In the genomic region with DNA sequence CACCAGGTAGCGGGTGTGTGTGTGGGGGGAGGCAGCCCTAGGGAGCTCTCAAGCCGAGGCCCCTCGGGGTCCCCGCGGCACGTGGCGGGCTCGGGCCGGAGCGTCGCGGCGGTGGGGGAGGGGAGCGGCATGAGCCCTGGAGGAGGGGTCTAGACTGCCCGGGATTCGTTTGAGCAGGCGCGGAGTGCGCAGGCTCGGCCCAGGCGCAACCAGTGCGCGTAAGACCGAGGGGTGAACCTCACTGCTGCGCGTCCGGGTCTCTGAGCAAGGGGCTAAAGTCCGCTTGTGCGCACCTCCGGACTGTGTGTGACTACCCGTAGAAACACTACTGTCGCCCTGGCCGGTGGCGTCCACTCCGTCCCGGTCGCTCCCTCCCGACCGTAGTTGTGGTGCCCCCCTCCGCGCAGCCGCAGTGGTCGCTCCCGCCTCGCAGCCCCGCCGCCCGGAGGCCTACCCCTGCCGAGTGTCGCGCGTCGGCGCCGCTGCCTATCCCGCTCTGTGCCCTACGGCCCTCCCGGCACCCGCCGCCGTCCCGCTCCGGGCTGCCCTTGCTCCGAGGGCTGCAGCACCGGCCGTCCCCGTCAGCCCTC, we compare ENCODE assay signal across 8 mouse cellular contexts. TPM values are rescaled to one million over a fixed set of nuclear protein-coding genes. Genes with fewer than 3 reads are reported as not detected.
A peak's percentile ranks its signal among the peaks of the same experiment; 100 is the strongest.
DNase-seq lines count a peak whose midpoint lies in the region; ATAC-seq and TF ChIP-seq lines count a peak whose summit lies in the region.

A gene (plus strand): TSS at position 459 of the 590 bp plus-strand sequence.

- WGBS in hindbrain, embryonic 14.5 days = under 1% methylated on average over 65 of the region's 67 CpGs

- H3K36me3 ChIP-seq in hindbrain, embryonic 14.5 days (replicated peaks; ENCODE audit: control insufficient read depth, insufficient read depth) = no peaks in the 10 kb centered on the region

- peak; percentile 97 for ATAC-seq in Patski
- ATAC-seq in hindbrain, embryonic 14.5 days (ENCODE audit: low FRiP score) = peak; percentile 97

- no peaks in the 10 kb centered on the region for H3K27me3 ChIP-seq in Patski
- no peaks in the 10 kb centered on the region for H3K27me3 ChIP-seq in hindbrain, embryonic 14.5 days (ENCODE audit: control insufficient read depth, insufficient read depth, low read length)

- H3K4me2 ChIP-seq in hindbrain, embryonic 14.5 days (replicated peaks) = peak within 1 kb of the TSS; percentile 77

- TF ChIP-seq CTCF in Patski (IDR thresholded peaks at IDR 0.05) = no peak

- no peaks in the 10 kb centered on the region for H3K9me3 ChIP-seq in hindbrain, embryonic 14.5 days (ENCODE audit: control insufficient read depth, low read length)

- DNase-seq in Patski (ENCODE audit: low read depth, low spot score) = peak; percentile 47
- DNase-seq in cerebellum, postnatal 14 days = peak; percentile 92 to 94
- peak; percentile 80 to 81 for DNase-seq in frontal cortex, postnatal 25 days (ENCODE audit: low spot score in 2 of 2)
- peak; percentile 89 for DNase-seq in hindbrain, embryonic 14.5 days (ENCODE audit: low spot score)
- peak; percentile 86 to 88 for DNase-seq in layer of hippocampus, postnatal 36 days
- peak; percentile 88 for DNase-seq in lung, postnatal 36 days
- peak; percentile 94 for DNase-seq in retina, postnatal 1 day
- DNase-seq in urinary bladder, adult 18-20 months (ENCODE audit: low spot score in 2 of 2) = peak; percentile 79 to 82

- H3K27ac ChIP-seq in hindbrain, embryonic 14.5 days = peak within 1 kb of the TSS; percentile 99

- H3K4me3 ChIP-seq in hindbrain, embryonic 14.5 days (replicated peaks; ENCODE audit: low read length) = peak within 1 kb of the TSS; percentile 99

- POLR2A ChIA-PET in Patski (lab: Charles Lee) = interaction anchor here (0.5 kb wide), 1 partner anchor 62 kb away, joined by 3 read pairs; no protein-coding TSS in a partner anchor

- H3K4me1 ChIP-seq in hindbrain, embryonic 14.5 days (replicated peaks; ENCODE audit: control insufficient read depth, insufficient read depth, low read length) = peaks cover 27% of the 10 kb centered on the region

- CTCF ChIA-PET in Patski (lab: Charles Lee) = no interaction called here

- peak within 1 kb of the TSS; percentile 100 for H3K9ac ChIP-seq in hindbrain, embryonic 14.5 days

- in situ Hi-C loops in Patski (cut with MboI; ENCODE audit: low pct_unique_long_range_greater_than_20kb) = no loop called here

RNA-seq across cellular contexts. Expression of the gene that starts here (rescaled TPM):
- 149 TPM for polyA plus RNA-seq in Patski (2021)
- polyA plus RNA-seq in hindbrain, embryonic 14.5 days (2014; fragmentation: Nextera tagmentation; extraction: Ambion mirVana) = 397 and 402 TPM in 2 replicates
- 100 to 1,000 TPM in 1 of 2 experiments, 10 to 100 TPM in 1; 92.8 to 101 TPM for total RNA-seq in layer of hippocampus, postnatal 36 days (2021)

Comparison
In these comparisons a context has a peak if more than half of its experiments do, and no peak if none do; other contexts are left out.
1. Peak in every context shown above with its lines: DNase-seq, ATAC-seq, H3K4me3 ChIP-seq and H3K27ac ChIP-seq.